Mouse (Mus musculus) midbrain, embryonic 13.5 days (tissue): Measurements from ENCODE around the gene Immp2l. TPM values are rescaled to one million over a fixed set of nuclear protein-coding genes. Genes with fewer than 3 reads are reported as not detected.

Source experiments
- ATAC-seq: fragments of 200-750 bp; cut with Nextera tagmentation; 2 replicates; pipeline ENCODE4 v1.8.0; 2017; ENCODE audit warnings: mild to moderate bottlenecking, moderate TSS enrichment, moderate library complexity
- H3K27ac ChIP-seq: fragments of 300-500 bp; sonication (generic); 2 replicates; pipeline ENCODE4 v1.5.1; 2015; ENCODE audit warnings: inconsistent platforms, mild to moderate bottlenecking, moderate library complexity
- H3K27me3 ChIP-seq: fragments of 300-500 bp; sonication (generic); 2 replicates; pipeline ENCODE4 v1.6.1; 2015; ENCODE audit warnings: mild to moderate bottlenecking, inconsistent platforms
- H3K36me3 ChIP-seq: fragments of 300-500 bp; sonication (generic); 2 replicates; pipeline ENCODE4 v1.6.1; 2015; ENCODE audit warnings: mild to moderate bottlenecking, inconsistent platforms
- H3K4me1 ChIP-seq: fragments of 300-500 bp; sonication (generic); replicated peaks from 2 replicates; pipeline ENCODE4 v1.6.1; 2015; ENCODE audit warnings: inconsistent platforms
- H3K4me2 ChIP-seq: fragments of 300-500 bp; sonication (generic); replicated peaks from 2 replicates; pipeline ENCODE4 v1.6.1; 2015; ENCODE audit warnings: moderate library complexity, mild to moderate bottlenecking, inconsistent platforms
- H3K4me3 ChIP-seq: fragments of 300-500 bp; sonication (generic); replicated peaks from 2 replicates; pipeline ENCODE4 v1.5.1; 2015; ENCODE audit warnings: mild to moderate bottlenecking, inconsistent platforms
- H3K9ac ChIP-seq: fragments of 300-500 bp; sonication (generic); replicated peaks from 2 replicates; pipeline ENCODE4 v1.6.1; 2015; ENCODE audit warnings: mild to moderate bottlenecking, inconsistent platforms
- H3K9me3 ChIP-seq: fragments of 300-500 bp; sonication (generic); 2 replicates; pipeline ENCODE4 v1.6.1; 2016; ENCODE audit warnings: mild to moderate bottlenecking, inconsistent platforms
- WGBS: fragments of 180-500 bp; shearing (Covaris S2); methylation state at CpG from one replicate; pipeline ENCODE4 v1.1.7; 2015; 5-methylcytosine and 5-hydroxymethylcytosine counted together
- polyA plus RNA-seq: library from polyadenylated mRNA; unstranded; fragments of >200 nt; fragmentation: Nextera tagmentation; extraction: Ambion mirVana; gene quantifications from 2 replicates; pipeline ENCODE4 v1.2.1, GENCODE M21; 2015

Gene Immp2l
- polyA plus RNA-seq, 1 experiment from 2014 or later = 5.5 TPM

DNA sequence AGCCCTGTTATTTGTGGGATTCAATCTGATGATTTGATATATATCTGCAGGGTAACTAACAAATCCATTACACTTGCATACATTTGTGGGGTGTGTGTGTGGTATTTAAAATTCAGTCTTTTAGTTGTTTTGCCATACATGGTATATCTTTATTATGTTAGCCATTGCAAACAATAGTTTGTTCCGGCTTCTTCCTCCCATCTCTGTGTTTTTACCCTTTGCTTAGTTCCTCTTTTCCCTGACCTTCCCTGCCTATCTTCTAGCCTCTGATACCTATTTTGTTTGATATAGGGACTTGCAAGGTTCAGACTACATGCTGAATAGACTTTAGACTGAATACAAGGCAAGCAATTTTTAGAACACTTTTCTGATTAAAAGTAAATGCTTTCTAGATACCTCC is 254.0 kb downstream of the Immp2l start:
- no peak overlapping the region for H3K9ac ChIP-seq
- no peak overlapping the region for H3K4me2 ChIP-seq
- ATAC-seq = no peak
- no peak overlapping the region for H3K27ac ChIP-seq
- no peaks in the 10 kb centered on the region for H3K9me3 ChIP-seq
- H3K36me3 ChIP-seq = no peaks in the 10 kb centered on the region
- H3K4me1 ChIP-seq = no peaks in the 10 kb centered on the region
- 100% methylated on average over 1 of the region's 1 CpGs for WGBS
- no peaks in the 10 kb centered on the region for H3K27me3 ChIP-seq
- no peak overlapping the region for H3K4me3 ChIP-seq

DNA sequence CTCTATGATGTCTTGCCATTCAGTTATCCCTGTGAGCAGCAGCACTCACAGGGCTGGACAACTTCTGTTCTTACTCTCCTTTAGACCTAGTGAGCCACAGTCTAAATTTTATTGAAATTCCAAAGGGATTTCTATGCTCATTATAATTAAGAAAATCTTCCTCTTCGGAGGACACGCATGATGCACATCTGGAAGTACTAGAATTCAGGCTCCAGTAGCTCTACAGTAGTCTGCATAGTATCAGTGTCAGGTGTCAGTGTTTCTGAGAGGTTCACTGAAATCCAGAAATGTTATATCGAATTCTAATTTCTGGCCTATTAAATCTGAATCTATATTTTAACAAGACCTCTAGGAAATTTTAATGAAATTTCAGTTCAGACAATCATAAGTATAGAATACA is 265.2 kb downstream of the Immp2l start:
- no peak for ATAC-seq
- H3K9ac ChIP-seq = no peak overlapping the region
- WGBS = 87% methylated on average over 3 of the region's 3 CpGs
- no peak overlapping the region for H3K27ac ChIP-seq
- no peak overlapping the region for H3K4me3 ChIP-seq
- H3K4me1 ChIP-seq = no peaks in the 10 kb centered on the region
- no peaks in the 10 kb centered on the region for H3K27me3 ChIP-seq
- no peaks in the 10 kb centered on the region for H3K36me3 ChIP-seq
- H3K4me2 ChIP-seq = no peak overlapping the region
- no peaks in the 10 kb centered on the region for H3K9me3 ChIP-seq

- ATAC-seq = no peak
- Histone ChIP-seq H3K27me3 (no peaks in the 10 kb centered on the region), H3K9ac (no peak overlapping the region), H3K4me2 (no peak overlapping the region), H3K9me3 (no peaks in the 10 kb centered on the region), H3K36me3 (no peaks in the 10 kb centered on the region), H3K4me3 (no peak overlapping the region), H3K4me1 (peaks cover 6% of the 10 kb centered on the region; the same call in 1 of the 2 replicates), H3K27ac (no peak overlapping the region)
- WGBS = 69% methylated on average over 3 of the region's 3 CpGs
These were observed 283.1 kb downstream of the Immp2l start for GRCm38 (mm10) chr12:41307015-41307414.

DNA sequence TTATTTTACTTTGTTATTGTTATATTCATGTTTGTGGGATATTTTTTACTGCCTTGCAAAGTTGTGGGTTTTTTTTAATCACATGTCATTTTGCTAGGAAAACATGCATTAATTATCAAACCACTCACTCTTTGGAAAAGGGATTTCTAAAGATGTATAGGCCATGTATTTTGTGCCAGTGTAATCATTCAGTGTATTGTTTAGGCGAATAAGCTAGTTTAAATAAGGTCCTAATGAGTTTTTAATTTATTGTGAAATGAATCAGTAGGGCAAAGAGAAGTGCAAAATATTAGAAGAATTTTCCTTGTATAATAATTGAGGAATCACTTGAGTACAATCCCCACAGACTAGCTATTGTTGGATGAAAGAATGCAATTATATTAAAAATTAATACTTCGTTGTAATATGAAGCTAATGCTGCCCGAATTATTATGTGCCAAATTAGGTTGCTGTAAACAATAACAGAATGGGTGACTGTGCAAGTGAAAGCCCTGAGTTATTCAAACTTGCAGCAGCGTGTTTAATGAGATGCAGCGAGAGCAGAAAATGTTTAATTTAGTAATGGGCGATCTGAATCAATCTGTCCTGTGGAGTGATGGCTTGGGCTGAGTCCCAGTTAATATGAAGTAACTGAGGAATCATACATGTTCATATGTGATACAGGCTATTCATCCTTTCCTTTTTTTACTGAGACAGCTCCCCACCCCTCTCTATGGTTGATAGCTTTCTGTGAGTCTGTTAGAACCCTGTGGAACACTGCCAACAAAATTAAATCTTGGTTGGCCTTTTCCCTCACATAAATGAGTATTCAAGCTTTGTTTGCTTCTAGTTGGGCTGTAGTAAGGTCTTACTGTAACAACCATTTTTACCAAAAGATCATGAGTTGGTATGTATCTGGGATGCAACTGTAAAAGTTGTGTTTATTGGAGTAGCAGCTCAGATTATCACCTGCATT is 285.1 kb downstream of the Immp2l start:
- no peaks in the 10 kb centered on the region for H3K27me3 ChIP-seq
- H3K27ac ChIP-seq = no peak overlapping the region
- no peaks in the 10 kb centered on the region for H3K36me3 ChIP-seq
- 0 out of 2 replicates have a peak, but pooled peaks have one; percentile 43 for ATAC-seq
- no peak overlapping the region for H3K4me2 ChIP-seq
- no peaks in the 10 kb centered on the region for H3K9me3 ChIP-seq
- H3K4me1 ChIP-seq = peaks cover 6% of the 10 kb centered on the region; the same call in 1 of the 2 replicates
- WGBS = 64% methylated on average over 6 of the region's 6 CpGs
- no peak overlapping the region for H3K4me3 ChIP-seq
- H3K9ac ChIP-seq = no peak overlapping the region

- H3K4me1 ChIP-seq = peaks cover 17% of the 10 kb centered on the region
- no peak overlapping the region for H3K27ac ChIP-seq
- no peak overlapping the region for H3K4me2 ChIP-seq
- 94% methylated on average over 6 of the region's 6 CpGs for WGBS
- no peaks in the 10 kb centered on the region for H3K36me3 ChIP-seq
- H3K4me3 ChIP-seq = no peak overlapping the region
- no peak for ATAC-seq
- H3K9ac ChIP-seq = no peak overlapping the region
- no peaks in the 10 kb centered on the region for H3K27me3 ChIP-seq
- no peaks in the 10 kb centered on the region for H3K9me3 ChIP-seq
These were observed 289.5 kb downstream of the Immp2l start for GRCm38 (mm10) chr12:41313391-41313790.

DNA sequence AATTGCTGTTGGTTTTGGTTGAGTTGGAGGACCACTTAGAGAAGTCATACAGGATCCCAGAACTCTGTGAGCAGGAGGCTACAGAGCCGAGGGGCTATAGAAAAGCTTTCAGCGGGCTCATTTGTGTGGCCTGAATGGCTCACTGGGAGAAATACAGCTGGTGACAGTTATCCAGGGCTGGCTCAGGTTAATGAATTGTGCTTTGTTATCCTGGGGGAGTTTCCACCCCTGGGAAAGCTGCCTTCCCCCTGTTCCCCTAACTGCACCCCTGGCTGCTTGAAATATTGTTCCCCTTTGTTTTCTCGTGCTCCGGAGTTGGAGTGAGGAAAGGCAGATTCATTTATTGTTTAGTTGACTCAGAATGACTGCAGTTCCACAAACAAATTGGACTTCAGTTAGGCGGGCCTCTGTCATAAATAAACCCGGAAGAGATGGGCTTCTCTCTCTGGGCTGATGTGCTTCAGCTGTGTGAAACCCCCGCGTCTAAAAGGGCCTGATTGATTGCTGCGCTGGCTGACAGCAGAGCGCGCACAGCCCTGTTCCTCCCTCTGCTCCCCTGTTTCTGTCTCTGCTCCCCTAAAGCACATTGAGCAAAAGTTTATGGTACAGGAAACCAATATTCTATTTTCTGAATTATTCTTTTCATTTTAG is 291.0 kb downstream of the Immp2l start:
- no peaks in the 10 kb centered on the region for H3K36me3 ChIP-seq
- H3K9me3 ChIP-seq = no peaks in the 10 kb centered on the region
- no peak overlapping the region for H3K9ac ChIP-seq
- no peaks in the 10 kb centered on the region for H3K27me3 ChIP-seq
- peak overlapping the region; percentile 35 for H3K4me2 ChIP-seq
- H3K4me3 ChIP-seq = 0 out of 2 replicates have a peak overlapping the region, but pooled peaks have one; percentile 3
- H3K27ac ChIP-seq = peak overlapping the region; percentile 61; the same call in 1 of the 2 replicates
- H3K4me1 ChIP-seq = peaks cover 11% of the 10 kb centered on the region
- WGBS = 13% methylated on average over 11 of the region's 11 CpGs
- ATAC-seq = peak; percentile 79

GRCm38 (mm10) chr12:41315871-41316270 is 292.0 kb downstream of the Immp2l start:
- H3K4me3 ChIP-seq = no peak overlapping the region
- 92% methylated on average over 4 of the region's 4 CpGs for WGBS
- H3K4me2 ChIP-seq = no peak overlapping the region
- H3K27me3 ChIP-seq = no peaks in the 10 kb centered on the region
- peaks cover 11% of the 10 kb centered on the region for H3K4me1 ChIP-seq
- no peaks in the 10 kb centered on the region for H3K36me3 ChIP-seq
- no peak overlapping the region for H3K9ac ChIP-seq
- H3K27ac ChIP-seq = no peak overlapping the region
- 0 out of 2 replicates have a peak, but pooled peaks have one; percentile 14 for ATAC-seq
- H3K9me3 ChIP-seq = no peaks in the 10 kb centered on the region

DNA sequence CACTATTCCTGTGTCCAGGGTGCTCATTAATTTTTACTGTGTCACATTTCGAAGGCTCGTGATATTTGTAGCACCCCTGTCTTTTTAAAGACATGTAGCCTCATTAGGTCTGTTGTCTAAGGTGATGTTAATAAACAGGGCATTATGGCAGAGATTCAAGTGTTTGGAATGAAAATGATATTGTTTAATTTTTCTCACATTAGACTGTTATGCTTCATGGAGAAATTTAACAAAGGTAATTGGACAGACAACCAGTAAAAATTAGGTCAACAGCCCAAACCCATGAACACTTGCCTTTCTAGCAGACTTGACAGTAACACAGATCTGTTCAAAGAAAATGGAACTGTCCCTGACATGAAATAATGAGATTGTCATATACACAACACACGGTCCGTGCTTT is 292.5 kb downstream of the Immp2l start:
- Histone ChIP-seq H3K4me3 (no peak overlapping the region), H3K4me2 (no peak overlapping the region), H3K9me3 (no peaks in the 10 kb centered on the region), H3K27ac (no peak overlapping the region), H3K27me3 (no peaks in the 10 kb centered on the region), H3K4me1 (peaks cover 11% of the 10 kb centered on the region), H3K9ac (no peak overlapping the region), H3K36me3 (no peaks in the 10 kb centered on the region)
- WGBS = 83% methylated on average over 4 of the region's 4 CpGs
- no peak for ATAC-seq

GRCm38 (mm10) chr12:41317431-41317830 is 293.5 kb downstream of the Immp2l start:
- no peak overlapping the region for H3K27ac ChIP-seq
- H3K9ac ChIP-seq = no peak overlapping the region
- H3K27me3 ChIP-seq = no peaks in the 10 kb centered on the region
- H3K9me3 ChIP-seq = no peaks in the 10 kb centered on the region
- no peak for ATAC-seq
- H3K4me3 ChIP-seq = no peak overlapping the region
- no peak overlapping the region for H3K4me2 ChIP-seq
- 94% methylated on average over 2 of the region's 2 CpGs for WGBS
- H3K4me1 ChIP-seq = peaks cover 11% of the 10 kb centered on the region
- H3K36me3 ChIP-seq = no peaks in the 10 kb centered on the region

GRCm38 (mm10) chr12:41322018-41322417 is 298.1 kb downstream of the Immp2l start:
- no peaks in the 10 kb centered on the region for H3K27me3 ChIP-seq
- H3K36me3 ChIP-seq = no peaks in the 10 kb centered on the region
- no peaks in the 10 kb centered on the region for H3K4me1 ChIP-seq
- H3K9ac ChIP-seq = no peak overlapping the region
- H3K4me2 ChIP-seq = no peak overlapping the region
- no peaks in the 10 kb centered on the region for H3K9me3 ChIP-seq
- ATAC-seq = no peak
- WGBS = 100% methylated on average over 1 of the region's 1 CpGs
- H3K4me3 ChIP-seq = no peak overlapping the region
- H3K27ac ChIP-seq = no peak overlapping the region

DNA sequence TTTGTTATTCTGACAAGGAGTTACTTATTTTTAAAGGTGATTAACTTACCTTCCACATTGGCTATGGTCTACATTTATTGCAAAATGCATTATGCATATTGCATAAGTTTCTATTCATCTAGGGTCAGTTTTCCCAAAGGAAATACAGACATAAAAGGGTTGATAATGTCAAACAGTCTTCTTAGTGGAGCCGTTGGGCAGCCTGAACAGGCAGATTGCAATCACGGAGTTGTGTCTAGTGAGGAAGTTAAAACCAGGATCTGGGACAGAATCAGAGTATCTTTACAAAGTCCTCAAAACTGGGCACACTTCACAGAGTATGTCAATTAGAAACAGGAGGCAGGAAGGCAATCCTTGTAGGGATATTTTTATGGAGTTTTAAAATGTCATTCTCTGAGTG is 300.5 kb downstream of the Immp2l start:
- no peaks in the 10 kb centered on the region for H3K36me3 ChIP-seq
- H3K4me1 ChIP-seq = no peaks in the 10 kb centered on the region
- no peak overlapping the region for H3K27ac ChIP-seq
- 75% methylated on average over 2 of the region's 2 CpGs for WGBS
- no peaks in the 10 kb centered on the region for H3K9me3 ChIP-seq
- no peak overlapping the region for H3K4me3 ChIP-seq
- H3K27me3 ChIP-seq = no peaks in the 10 kb centered on the region
- no peak for ATAC-seq
- no peak overlapping the region for H3K4me2 ChIP-seq
- no peak overlapping the region for H3K9ac ChIP-seq

GRCm38 (mm10) chr12:41325756-41326155 is 301.9 kb downstream of the Immp2l start:
- no peak overlapping the region for H3K27ac ChIP-seq
- H3K4me2 ChIP-seq = no peak overlapping the region
- no peak for ATAC-seq
- no peak overlapping the region for H3K9ac ChIP-seq
- no peaks in the 10 kb centered on the region for H3K27me3 ChIP-seq
- H3K4me1 ChIP-seq = no peaks in the 10 kb centered on the region
- no peaks in the 10 kb centered on the region for H3K36me3 ChIP-seq
- 83% methylated on average over 2 of the region's 2 CpGs for WGBS
- no peaks in the 10 kb centered on the region for H3K9me3 ChIP-seq
- no peak overlapping the region for H3K4me3 ChIP-seq
